Mouse (Mus musculus) forebrain, postnatal 0 days (tissue): ENCODE data around the gene Pgpep1. TPM values are rescaled to one million over a fixed set of nuclear protein-coding genes. Genes with fewer than 3 reads are reported as not detected.

Source experiments
- ATAC-seq: fragments of 200-750 bp; cut with Nextera tagmentation; 2 replicates; pipeline ENCODE4 v1.8.0; 2017; ENCODE audit warnings: mild to moderate bottlenecking, moderate library complexity
- DNase-seq: peaks from one replicate; pipeline ENCODE4 v3.0.0-alpha.2; 2015
- H3K27ac ChIP-seq: fragments of 300-500 bp; sonication (generic); 2 replicates; pipeline ENCODE4 v1.5.1; 2014; ENCODE audit warnings: low read depth, mild to moderate bottlenecking, antibody characterized with exemption, low read length, moderate library complexity, mixed read lengths
- H3K27me3 ChIP-seq: fragments of 300-500 bp; sonication (generic); 2 replicates; pipeline ENCODE4 v1.6.1; 2014; ENCODE audit warnings: mild to moderate bottlenecking, low read length, mixed read lengths; ENCODE audit not compliant: insufficient read depth
- H3K36me3 ChIP-seq: fragments of 300-500 bp; sonication (generic); 2 replicates; pipeline ENCODE4 v1.6.1; 2014; ENCODE audit warnings: mild to moderate bottlenecking, moderate library complexity; ENCODE audit not compliant: insufficient read depth
- H3K4me1 ChIP-seq: fragments of 300-500 bp; sonication (generic); 2 replicates; pipeline ENCODE4 v1.6.1; 2014; ENCODE audit warnings: antibody characterized with exemption; ENCODE audit not compliant: insufficient read depth
- H3K4me2 ChIP-seq: fragments of 300-500 bp; sonication (generic); 2 replicates; pipeline ENCODE4 v1.6.1; 2014; ENCODE audit warnings: low read depth, mild to moderate bottlenecking, moderate library complexity
- H3K4me3 ChIP-seq: fragments of 300-500 bp; sonication (generic); 2 replicates; pipeline ENCODE4 v1.5.1; 2014; ENCODE audit warnings: low read depth, low read length, mixed read lengths
- H3K9ac ChIP-seq: fragments of 300-500 bp; sonication (generic); 2 replicates; pipeline ENCODE4 v1.6.1; 2014; ENCODE audit warnings: mild to moderate bottlenecking
- H3K9me3 ChIP-seq: fragments of 300-500 bp; sonication (generic); 2 replicates; pipeline ENCODE4 v1.6.1; 2016; ENCODE audit warnings: low read length
- CTCF ChIP-seq: sonication (generic); IDR thresholded peaks from 2 replicates; pipeline ENCODE4 v1.5.1; 2016; ENCODE audit warnings: antibody characterized with exemption, control low read depth, low read depth
- WGBS: fragments of 180-500 bp; shearing (Covaris S2); extraction: QIAGEN DNeasy Blood & Tissue Kit; methylation state at CpG from one replicate; pipeline ENCODE4 v1.1.7; 2014; 5-methylcytosine and 5-hydroxymethylcytosine counted together
- polyA plus RNA-seq: library from polyadenylated mRNA; unstranded; fragments of >200 nt; fragmentation: Nextera tagmentation; extraction: Ambion mirVana; gene quantifications from 2 replicates; pipeline ENCODE4 v1.2.1, GENCODE M21; 2015
- total RNA-seq: library from RNA; depleted of rRNA; stranded (reverse); fragments of >200 nt; gene quantifications from 2 replicates; pipeline ENCODE4 v1.2.3, GENCODE M21; 2014

Gene Pgpep1
- total and polyA plus RNA-seq, 2 experiments from 2014 or later: 22.1 to 26.1 TPM

GRCm38 (mm10) chr8:70629574-70630531 lies 30.3 kb downstream of the Pgpep1 start:
- WGBS: 2% methylated on average over 60 of the region's 60 CpGs
- H3K4me2 ChIP-seq: peak overlapping the region; percentile 60
- peak overlapping the region; percentile 74 for H3K27ac ChIP-seq
- H3K9ac ChIP-seq: peak overlapping the region; percentile 53
- peak overlapping the region; percentile 40 for H3K4me3 ChIP-seq
- TF ChIP-seq CTCF: peak; percentile 100
- 0 out of 2 replicates have a peak, but pooled peaks cover 3% of the 10 kb centered on the region for H3K4me1 ChIP-seq
- peak; percentile 95 for DNase-seq
- no peaks in the 10 kb centered on the region for H3K9me3 ChIP-seq
- no peaks in the 10 kb centered on the region; the same call in 1 of the 2 replicates for H3K27me3 ChIP-seq
- no peaks in the 10 kb centered on the region for H3K36me3 ChIP-seq
- ATAC-seq: peak; percentile 97

- Histone ChIP-seq H3K27ac (peak overlapping the region; percentile 74; the same call in 1 of the 2 replicates), H3K9ac (peak overlapping the region; percentile 53), H3K4me3 (peak overlapping the region; percentile 40), H3K4me1 (0 out of 2 replicates have a peak, but pooled peaks cover 3% of the 10 kb centered on the region), H3K36me3 (no peaks in the 10 kb centered on the region), H3K4me2 (peak overlapping the region; percentile 60), H3K27me3 (no peaks in the 10 kb centered on the region; the same call in 1 of the 2 replicates), H3K9me3 (no peaks in the 10 kb centered on the region)
- ATAC-seq: no peak
- DNase-seq: no peak
- WGBS: 61% methylated on average over 7 of the region's 7 CpGs
- no peak for TF ChIP-seq CTCF
Observed at GRCm38 (mm10) chr8:70628986-70629490, 31.1 kb downstream of the Pgpep1 start.

- Histone ChIP-seq H3K36me3 (no peaks in the 10 kb centered on the region), H3K9ac (no peak overlapping the region), H3K27me3 (no peaks in the 10 kb centered on the region; the same call in 1 of the 2 replicates), H3K4me3 (no peak overlapping the region), H3K4me1 (0 out of 2 replicates have a peak, but pooled peaks cover 3% of the 10 kb centered on the region), H3K4me2 (no peak overlapping the region), H3K27ac (no peak overlapping the region), H3K9me3 (no peaks in the 10 kb centered on the region)
- DNase-seq (no peak), ATAC-seq (no peak)
- 78% methylated on average over 5 of the region's 5 CpGs for WGBS
- no peak for TF ChIP-seq CTCF
Observed at GRCm38 (mm10) chr8:70627041-70627440, 33.1 kb downstream of the Pgpep1 start.

GRCm38 (mm10) chr8:70625104-70625503 lies 35.1 kb downstream of the Pgpep1 start:
- Histone ChIP-seq H3K9me3 (no peaks in the 10 kb centered on the region), H3K27me3 (no peaks in the 10 kb centered on the region), H3K4me3 (no peak overlapping the region), H3K27ac (no peak overlapping the region), H3K4me1 (0 out of 2 replicates have a peak, but pooled peaks cover 3% of the 10 kb centered on the region), H3K9ac (no peak overlapping the region), H3K4me2 (no peak overlapping the region), H3K36me3 (no peaks in the 10 kb centered on the region)
- peak; percentile 56 for TF ChIP-seq CTCF
- WGBS: 11% methylated on average over 5 of the region's 5 CpGs
- DNase-seq: peak; percentile 23
- ATAC-seq: no peak

GRCm38 (mm10) chr8:70622220-70622619 lies 38.0 kb downstream of the Pgpep1 start:
- H3K4me3 ChIP-seq: no peak overlapping the region
- H3K4me1 ChIP-seq: no peaks in the 10 kb centered on the region
- H3K9me3 ChIP-seq: no peaks in the 10 kb centered on the region
- no peak overlapping the region for H3K4me2 ChIP-seq
- H3K27ac ChIP-seq: no peak overlapping the region
- 71% methylated on average over 3 of the region's 3 CpGs for WGBS
- ATAC-seq (no peak), DNase-seq (no peak)
- no peaks in the 10 kb centered on the region for H3K36me3 ChIP-seq
- no peaks in the 10 kb centered on the region for H3K27me3 ChIP-seq
- no peak overlapping the region for H3K9ac ChIP-seq
- TF ChIP-seq CTCF: no peak

GRCm38 (mm10) chr8:70618888-70619334 lies 41.3 kb downstream of the Pgpep1 start:
- Histone ChIP-seq H3K4me2 (no peak overlapping the region), H3K36me3 (no peaks in the 10 kb centered on the region), H3K9ac (no peak overlapping the region), H3K9me3 (no peaks in the 10 kb centered on the region), H3K4me1 (no peaks in the 10 kb centered on the region), H3K27ac (no peak overlapping the region), H3K27me3 (no peaks in the 10 kb centered on the region), H3K4me3 (no peak overlapping the region)
- 43% methylated on average over 9 of the region's 9 CpGs for WGBS
- no peak for TF ChIP-seq CTCF
- no peak for DNase-seq
- no peak for ATAC-seq

GRCm38 (mm10) chr8:70617985-70618384 lies 42.2 kb downstream of the Pgpep1 start:
- H3K27me3 ChIP-seq: no peaks in the 10 kb centered on the region
- no peak for ATAC-seq
- H3K36me3 ChIP-seq: no peaks in the 10 kb centered on the region
- 79% methylated on average over 11 of the region's 11 CpGs for WGBS
- no peaks in the 10 kb centered on the region for H3K4me1 ChIP-seq
- DNase-seq: no peak
- H3K9ac ChIP-seq: no peak overlapping the region
- H3K9me3 ChIP-seq: no peaks in the 10 kb centered on the region
- H3K4me3 ChIP-seq: no peak overlapping the region
- no peak for TF ChIP-seq CTCF
- no peak overlapping the region for H3K27ac ChIP-seq
- no peak overlapping the region for H3K4me2 ChIP-seq
